Mouse (Mus musculus): ENCODE measurements around the gene Fopnl.

GRCm38 (mm10) chr16:14311371-14311770 lies 5.8 kb downstream of the Fopnl start:
- TF ChIP-seq CTCF (IDR thresholded peaks at IDR 0.05; ENCODE audit: low read depth) (peak; percentile 89), EP300 (optimal IDR thresholded peaks at IDR 0.05) (no peak)

Data from stomach, postnatal 0 days (tissue).